Mouse (Mus musculus) lung, postnatal 36 days (tissue): Measurements from ENCODE around the gene Midn.

Experiments used
- DNase-seq: peaks from one replicate; pipeline ENCODE4 v3.0.0; 2022; ENCODE audit warnings: mixed read lengths

Midn gene

DNA sequence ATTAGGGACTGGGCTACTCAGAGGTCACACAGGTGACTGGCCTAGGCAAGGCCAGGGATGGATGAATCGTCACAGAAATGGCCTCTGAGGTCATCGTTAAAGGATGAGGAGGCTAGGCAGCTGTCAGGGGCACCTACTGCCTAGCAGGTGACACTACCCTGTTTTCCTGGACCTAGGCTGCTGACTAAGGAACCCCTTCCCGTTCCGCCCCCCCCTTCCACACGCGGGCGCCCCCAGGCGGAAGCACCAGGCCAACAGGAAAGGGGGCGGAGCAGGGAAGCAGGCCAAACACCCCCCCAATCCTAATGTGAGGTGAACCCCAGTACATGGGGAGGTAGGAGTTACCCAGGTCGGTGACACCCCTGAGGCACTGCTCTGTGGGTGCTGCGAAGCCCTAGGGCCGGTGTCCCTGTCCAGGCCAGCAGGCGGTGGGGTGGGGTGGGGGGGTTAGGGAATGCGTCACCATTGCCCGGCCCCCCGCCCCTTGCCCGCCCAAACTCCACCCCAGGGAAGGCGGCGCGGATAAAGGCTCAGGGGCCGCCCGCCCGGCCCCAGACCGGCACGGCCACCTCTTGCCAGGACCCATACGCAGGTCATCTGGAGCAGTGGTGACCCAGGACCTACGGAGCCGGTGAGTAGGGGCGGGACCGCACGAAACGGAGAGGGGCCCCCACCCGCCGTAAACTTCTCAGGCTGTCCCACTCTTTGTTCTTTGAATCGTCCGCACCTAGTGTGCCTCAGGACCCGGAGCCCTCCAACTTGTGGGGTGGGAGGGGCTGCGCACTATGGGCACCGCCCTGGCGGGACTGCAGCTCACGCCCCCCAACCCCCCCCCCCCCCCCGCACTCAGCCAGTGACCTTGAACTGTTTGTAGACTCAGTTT, at the start of gene Midn:
Midn (plus strand) TSS at position 554 of the 883 bp plus-strand sequence.
- DNase-seq = peak; percentile 86

DNA sequence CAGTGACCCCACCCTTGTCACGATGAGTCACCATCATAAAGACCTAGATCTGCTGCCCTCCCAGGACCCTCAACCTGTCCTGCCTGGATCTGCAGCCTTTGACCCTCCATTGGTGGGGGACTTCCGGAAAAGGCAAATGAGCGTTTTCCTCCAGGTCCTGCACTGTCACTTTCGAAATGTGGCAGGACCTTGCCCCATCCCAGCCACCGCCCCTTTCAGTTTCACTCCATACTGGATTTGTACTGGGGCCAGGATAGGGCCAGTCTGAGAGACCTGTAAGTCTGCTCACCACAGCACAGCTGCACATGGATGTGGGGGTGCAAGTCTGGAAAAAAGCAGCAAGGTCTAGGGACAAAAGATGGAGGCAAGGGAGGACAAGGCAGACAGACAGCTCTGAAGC, 49.4 kb upstream of the Midn start:
- peak; percentile 59 for DNase-seq

DNA sequence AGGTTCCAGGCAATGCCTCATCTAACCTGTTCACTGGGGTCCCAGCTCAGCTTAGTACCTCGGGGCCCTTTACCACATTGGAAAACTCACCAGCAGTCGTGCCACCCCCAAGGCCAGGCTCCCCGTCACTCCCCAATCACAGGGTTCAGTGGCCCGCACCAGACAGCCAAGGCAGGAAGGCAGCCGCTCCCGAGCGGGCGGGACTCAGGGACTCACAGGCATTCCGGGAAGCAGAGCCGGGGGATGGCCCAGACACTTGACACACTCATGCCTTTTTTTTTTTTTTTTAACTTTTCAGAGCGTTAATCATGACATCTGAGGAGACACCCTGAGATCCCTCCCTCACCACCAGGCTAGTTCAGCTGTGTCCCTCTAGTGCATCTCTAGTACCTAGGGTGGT, 47.1 kb upstream of the Midn start:
- peak; percentile 80 for DNase-seq

DNA sequence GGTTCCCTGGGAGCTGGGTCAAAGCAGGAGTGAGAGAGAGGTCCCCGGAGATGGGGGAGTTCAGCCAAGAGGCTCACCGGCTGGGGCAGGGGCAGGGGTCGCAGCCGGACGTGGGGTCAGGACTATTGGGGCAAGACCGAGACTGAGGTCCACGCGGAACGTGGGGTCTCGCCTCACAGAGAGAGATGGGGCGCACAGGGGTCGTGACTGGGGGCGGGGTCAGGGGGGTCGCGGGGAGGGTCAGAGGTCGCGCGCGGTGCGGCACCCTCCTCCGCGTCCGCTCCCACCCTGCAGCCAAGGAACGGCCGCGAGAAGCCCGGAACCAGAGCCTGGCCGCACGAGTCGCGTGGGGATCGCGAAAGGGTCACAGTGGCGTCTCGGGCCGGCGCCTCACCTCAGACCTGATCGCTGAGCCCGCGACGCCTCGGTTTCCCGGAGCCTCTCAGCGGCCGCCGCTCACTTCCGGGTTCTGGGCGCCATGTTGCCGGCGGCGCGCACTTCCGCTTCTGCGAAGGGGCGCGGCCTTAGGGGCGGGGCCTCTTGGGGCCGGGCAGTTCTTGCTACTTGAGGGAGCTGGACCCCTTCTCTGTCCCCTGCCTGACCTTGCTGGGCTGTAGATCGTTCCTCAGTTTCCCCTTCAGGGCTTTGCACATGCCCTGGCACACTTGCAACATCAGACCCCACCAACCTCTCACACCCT, 45.7 kb upstream of the Midn start:
- peak; percentile 93 for DNase-seq

DNA sequence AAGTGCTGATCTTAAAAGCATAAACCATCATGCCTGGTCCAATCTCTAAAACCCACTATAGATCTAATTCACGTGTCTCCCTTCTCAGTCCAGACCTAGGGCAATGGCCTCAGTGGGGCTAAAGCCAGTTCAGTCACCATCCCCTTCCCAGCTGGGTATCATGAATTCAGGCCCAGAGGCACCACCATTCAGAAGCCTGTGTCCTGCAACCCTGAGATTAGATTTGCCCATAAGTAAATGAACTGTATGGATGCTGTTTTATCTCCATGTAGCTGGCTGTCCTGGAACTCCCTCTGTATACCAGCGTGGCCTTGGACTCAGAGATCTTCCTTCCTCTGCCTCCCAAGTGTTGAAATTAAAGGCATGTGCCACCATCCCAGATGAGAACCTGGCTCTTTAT, 45.0 kb upstream of the Midn start:
- no peak for DNase-seq

DNA sequence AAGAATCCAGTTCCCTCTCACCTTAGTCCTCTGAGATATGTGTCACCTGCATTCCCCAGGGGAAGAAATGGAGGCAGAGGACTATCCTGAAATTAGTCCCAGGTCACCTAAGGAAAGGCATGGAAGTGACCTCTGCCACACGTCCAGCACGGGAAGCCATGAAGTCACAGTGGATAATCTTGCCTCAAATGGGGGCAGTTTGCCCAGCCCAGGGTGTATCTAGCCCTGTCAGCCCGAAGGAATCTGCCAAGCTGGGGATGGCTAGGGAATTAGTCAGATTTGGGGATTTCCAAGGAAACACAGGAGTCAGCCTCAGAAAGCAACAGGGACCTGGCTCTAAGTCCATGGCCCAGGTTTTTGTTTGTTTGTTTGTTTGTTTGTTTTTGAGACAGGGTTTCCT, 43.9 kb upstream of the Midn start:
- DNase-seq = no peak

DNA sequence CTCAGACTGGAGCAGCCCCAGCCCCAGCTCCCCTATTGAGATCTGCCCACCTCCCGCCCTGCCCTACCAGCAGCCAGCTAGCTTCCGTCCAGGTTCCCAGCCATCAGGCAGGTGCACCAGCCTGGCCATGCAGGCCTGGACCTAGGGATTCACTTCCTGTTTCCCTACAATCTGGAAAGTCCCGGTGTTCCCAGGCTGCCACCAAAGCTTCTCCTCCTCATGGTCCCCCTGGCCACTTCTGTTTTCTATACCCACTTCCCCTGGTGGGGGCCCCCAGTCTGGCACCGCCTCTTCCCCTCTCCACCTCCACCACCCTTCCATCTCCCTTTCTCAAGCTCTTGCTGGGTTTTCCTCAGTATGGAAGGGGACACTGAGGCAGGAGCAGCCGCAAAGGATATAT, 42.6 kb upstream of the Midn start, which contains the start of gene Sbno2:
Sbno2 (minus strand) TSS at position 112 of the 400 bp plus-strand sequence.
- peak; percentile 43 for DNase-seq

DNA sequence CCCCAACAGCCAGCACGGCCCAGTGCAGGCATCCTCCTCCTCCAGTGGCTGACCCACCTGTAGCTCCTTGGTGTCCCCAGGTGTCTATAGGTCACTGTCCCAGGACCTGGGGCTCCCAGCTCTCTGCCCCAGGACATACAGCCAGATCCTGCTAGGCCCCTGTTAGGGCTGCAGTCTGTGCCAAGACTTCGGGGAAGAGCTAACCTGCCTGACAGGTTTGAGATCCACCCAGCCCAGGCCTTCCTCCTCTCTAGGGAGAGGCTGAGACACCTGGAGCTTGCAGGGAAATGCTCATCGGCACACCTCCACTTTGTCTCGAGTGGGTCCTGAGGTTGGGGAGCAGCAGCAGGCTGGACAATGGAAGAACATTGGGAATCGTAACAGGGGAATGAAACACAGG, 42.1 kb upstream of the Midn start:
- no peak for DNase-seq

DNA sequence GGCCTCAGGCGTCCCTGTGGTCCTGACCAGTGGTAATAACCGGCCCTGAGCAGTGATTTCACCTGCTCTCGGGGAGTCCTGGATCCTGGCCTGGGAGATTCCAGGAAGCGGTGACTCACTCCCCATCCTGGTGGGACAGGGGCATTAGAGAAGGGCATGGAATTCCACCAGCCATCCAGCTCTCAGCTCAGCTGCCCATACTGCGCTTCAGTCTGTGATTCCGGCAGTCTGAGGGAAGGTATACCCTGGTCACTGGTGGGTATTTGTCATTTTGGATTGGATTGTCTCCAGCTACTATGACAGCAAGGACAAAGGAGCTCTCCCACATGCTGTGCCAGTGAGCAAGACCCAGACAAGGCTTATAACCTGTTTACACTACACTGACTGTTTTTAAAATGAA, 40.4 kb upstream of the Midn start:
- no peak for DNase-seq

DNA sequence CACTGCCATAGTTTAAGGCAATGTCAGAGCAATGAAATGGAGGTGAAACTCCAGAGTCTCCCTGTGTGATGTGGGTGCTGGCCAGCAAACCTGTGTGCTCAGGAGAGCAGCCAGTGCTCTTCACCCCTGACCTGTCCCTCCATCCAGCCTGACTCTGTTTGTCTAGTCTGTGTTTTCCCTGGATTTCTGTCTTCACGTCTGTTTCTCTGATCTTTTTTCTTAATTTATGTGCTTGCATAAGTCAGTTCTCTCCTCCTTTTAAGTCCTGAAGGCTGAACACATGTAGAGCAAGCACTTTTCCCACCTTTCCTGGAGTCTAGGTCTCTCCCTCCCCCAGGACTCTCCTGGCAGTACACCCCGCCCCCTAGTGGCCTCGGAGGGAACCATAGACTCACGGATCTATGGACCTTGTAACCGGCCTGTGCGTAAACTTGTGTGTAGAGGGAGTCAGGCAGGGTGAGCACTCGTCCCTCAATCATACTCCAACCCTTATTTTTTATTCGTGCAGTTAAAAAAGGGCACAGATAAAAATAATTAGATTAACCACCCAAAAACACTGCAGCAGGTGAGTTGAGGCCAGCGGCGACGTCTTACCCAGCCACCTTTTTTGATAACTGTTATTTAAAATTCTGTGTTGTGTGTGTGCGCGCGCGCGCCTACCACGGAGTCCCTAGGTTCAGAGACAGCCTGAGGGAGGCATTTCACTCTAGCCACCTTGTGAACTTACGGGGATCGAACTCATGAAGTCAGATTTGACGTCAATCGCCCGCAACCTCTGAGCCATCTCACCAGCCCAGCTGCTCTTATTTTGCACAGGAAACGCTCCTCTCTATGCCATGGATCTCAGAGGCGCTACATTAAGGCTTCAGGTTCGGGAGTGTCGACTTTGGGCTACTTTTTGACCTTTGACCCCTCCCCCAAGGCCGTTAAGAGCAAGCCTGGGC, 33.5 kb upstream of the Midn start:
- peak; percentile 98 for DNase-seq

DNA sequence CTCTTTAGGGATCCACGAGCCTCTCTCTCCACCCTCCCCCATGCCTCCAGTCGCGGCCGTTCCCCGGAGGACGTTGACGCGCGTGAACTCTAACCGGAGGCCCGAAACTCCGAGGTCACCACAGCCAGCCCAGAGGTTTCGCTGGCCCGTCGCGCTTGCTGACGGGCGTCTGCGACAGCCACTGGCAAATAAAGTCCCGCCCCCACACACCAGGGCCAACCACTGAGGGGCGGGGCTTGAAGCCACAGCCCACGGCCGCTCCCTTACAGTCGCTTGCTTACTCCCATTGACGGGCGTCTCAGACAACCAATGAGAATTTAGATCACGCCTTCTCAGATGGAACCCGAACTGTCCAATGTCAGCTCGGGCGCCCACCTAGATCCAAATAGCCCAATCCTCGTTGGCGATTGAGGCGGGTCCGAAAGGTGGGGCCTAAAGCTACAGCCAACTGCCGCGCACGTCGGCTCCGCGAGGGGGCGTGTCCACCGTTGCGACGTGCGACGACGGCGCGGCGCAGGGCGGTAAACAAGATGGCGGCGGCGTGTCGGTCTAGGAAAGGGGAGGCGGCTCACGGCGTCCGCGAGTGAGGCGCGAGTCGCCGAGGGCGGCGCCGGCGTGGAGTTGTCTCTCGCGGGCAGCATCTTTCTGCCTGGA, 32.7 kb upstream of the Midn start, which contains the start of gene Stk11:
Stk11 (plus strand) TSS at position 514 of the 654 bp plus-strand sequence.
- peak; percentile 100 for DNase-seq

DNA sequence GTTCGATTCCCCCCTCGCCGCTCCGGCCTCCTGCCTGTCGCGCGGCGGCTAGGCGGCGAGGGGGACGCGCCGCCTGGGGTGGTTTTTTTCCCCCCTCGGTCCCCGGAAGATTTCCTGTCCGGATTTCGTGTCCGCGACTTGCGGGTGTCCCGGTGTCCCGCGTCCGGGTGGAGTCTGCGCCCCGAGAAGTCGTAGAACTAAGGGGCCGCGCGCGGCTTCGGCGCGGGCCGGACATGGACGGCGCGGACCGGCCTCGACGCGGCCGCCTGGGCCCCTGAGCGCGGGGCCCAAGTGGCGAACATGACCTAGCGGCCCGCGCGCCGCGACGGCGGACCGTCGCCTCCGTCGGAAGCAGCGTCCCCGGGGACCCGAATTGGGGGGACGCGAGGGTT, 32.1 kb upstream of the Midn start:
- no peak for DNase-seq

DNA sequence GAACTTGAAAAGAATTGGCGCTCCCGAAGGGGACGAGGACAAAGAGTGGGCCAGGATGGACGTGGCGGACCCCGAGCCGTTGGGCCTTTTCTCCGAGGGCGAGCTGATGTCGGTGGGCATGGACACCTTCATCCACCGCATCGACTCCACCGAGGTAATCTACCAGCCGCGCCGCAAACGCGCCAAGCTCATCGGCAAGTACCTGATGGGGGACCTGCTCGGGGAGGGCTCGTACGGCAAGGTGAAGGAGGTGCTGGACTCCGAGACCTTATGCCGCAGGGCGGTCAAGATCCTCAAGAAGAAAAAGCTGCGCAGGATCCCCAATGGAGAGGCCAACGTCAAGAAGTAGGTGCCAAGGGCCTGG, 31.5 kb upstream of the Midn start:
- no peak for DNase-seq

DNA sequence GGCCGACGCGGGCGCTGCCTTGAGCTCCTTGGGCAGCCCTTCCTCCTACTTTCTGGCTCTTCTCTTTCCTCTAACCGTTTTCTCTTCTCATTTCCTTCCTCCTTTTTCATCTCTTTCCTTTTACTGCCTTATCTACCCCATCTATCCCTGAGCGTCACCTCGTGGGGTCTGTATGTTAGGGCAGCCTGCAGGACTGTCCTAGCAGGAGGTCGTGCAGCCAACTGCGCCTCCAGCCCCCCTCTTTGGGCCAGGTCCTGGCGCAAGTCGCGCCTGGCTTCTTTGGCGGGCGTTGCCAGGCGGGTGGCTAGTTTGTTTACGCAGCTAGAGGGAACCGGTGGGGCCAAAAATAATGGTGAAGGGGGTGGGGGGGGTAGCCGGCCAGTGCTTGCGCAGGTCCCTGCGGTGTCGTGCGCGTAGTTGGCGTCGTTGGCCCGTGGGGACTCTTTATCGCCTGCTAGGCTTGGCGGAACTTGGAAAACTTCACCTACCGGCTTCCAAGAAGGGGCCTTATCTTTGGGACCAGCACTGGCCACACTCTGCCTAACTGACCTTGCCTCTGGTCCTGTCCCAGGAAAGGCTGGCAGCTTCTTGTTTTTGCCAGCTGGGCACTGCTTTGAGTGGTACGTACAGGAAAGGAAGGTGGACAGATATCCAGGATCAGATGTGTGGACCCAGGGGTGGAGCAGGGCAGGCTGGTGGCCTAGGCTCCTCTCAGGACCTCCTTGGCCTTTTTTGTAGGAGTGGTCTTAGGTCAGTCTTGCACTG, 31.0 kb upstream of the Midn start:
- peak; percentile 70 for DNase-seq

DNA sequence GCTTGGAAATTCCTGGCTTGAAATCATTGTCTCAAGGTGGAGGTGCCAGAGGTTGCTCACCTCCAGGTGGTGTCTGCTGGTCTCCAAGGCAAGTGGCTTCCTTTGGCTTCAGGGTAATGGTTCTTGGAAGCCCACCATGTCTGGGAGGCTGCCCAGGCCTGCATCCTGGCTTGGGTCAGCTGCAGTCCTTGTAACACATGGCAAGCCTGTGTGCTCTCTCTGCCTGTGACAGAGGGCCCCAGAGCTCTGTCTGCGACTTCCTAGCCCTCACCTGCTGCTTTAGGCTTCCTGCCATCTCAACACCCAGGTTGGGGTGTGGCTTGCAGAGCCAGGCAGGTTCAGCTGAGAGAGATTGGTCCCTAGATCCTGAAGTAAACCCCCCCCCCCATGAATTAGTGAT, 30.3 kb upstream of the Midn start:
- DNase-seq = no peak

DNA sequence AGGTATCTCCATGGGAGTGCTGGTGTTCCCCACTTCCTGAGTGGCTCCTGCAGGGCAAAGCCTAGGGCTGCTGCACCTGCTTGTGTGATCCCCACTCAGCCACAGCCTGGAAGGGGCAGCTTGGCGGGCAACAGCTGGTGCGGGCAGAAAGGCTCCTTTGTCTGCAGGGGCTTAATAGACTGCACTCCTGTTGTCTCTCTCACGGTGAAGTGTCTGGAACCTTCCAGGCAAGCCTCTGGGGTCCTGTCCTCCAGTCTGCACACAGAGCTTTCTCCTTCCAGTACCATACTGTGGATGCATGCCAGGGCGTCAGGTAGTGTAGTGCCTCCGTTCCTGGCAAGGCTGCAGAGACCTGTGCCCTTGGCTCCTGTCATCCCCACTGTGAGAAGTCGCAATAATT, 29.5 kb upstream of the Midn start:
- DNase-seq = no peak

DNA sequence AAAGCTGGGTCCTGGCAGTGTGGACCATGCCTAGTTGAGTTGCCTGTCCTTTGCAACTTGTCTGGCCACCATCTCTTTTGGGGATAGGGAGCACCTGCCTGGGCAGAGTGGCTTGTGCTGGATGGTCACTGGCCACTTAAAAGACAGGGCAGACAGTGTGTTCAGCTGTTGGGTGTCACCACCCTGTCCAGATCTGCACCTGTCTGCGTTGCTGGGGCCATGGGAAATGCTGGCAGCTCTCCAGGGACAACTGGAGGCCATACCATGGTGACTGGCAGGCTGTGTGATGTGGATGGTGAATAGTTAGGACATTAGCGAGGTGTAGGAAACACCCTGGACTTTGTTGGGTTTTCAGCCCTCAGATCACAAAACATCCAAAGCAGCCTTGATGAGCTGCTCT, 27.9 kb upstream of the Midn start:
- DNase-seq = no peak

DNA sequence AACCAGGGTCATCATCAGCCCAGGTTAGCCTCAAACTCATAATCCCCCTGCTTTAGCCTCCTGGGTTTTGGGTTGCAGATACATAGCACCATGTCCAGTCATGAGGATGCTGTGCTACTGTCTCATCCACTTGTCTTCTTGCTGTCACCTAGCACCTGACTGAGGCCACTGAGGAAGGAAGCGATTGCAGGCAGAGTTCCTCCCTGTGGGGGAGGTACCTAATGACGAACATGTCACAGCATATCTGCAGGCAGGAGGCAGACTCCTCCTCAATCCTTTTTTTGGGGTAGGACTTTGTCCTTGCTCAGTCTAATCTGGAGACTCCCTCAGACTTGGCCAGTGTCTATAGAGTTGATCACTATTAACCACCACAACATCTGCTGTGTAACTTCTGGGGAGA, 26.4 kb upstream of the Midn start:
- DNase-seq = no peak

DNA sequence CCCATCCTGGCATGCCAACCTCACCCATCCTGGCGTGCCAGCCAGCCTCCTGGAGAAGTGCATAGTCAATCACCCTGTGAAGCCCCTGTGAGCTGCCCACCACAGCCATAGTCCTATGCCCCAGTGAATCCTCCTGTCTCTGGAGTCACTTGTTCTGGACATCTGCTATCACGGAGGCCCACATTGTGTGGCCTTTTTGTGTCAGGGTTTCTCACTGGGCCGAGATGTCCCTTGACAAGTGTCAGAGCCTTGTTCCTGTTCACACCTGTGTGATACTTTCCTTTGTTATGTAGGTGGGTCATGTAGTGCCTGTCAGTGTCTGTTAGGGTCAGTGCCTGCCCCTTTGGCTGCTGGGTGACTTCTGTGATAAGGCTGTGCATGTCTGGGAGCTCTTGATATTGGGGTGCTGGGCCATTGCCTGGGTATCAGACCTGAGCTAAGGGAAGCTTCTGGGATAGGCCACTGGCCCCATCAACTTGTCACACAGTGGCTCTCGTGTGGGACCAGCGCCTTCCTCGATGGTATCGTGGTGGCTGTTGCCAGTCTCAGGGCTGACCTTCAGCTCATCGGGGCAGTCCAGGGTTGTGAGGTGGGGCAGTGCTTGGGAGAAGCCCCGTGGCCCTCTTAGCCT, 24.0 kb upstream of the Midn start:
- DNase-seq = no peak

DNA sequence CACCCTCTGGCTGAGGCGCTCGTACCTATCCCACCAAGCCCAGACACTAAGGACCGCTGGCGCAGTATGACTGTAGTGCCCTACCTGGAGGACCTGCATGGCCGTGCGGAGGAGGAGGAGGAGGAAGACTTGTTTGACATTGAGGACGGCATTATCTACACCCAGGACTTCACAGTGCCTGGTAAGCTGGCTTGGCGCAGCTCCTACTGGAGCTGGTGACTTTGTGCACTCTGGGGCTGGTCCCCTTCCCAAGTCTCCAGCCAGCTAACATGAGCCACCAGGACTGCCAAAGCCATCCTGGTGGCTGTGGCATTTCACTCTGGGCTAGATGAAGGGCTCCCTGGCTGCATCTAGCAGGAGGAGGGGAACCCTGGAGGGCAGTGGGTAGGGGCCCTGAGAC, 20.2 kb upstream of the Midn start:
- no peak for DNase-seq

DNA sequence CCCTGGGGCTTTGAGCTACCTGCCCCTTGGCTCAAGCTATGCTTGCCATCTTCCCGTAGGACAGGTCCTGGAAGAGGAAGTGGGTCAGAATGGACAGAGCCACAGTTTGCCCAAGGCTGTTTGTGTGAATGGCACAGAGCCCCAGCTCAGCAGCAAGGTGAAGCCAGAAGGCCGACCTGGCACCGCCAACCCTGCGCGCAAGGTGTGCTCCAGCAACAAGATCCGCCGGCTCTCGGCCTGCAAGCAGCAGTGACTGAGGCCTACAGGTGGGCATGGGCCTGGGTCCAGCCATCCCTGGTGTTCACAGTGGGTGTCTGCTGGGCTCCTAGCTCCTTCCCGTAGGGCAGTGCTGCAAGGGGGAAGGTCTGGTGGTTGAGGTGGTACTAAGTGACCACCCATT, 18.2 kb upstream of the Midn start:
- DNase-seq = no peak
